Mouse (Mus musculus): ENCODE results near the gene Ripply3. TPM values are rescaled to one million over a fixed set of nuclear protein-coding genes. Genes with fewer than 3 reads are reported as not detected.

Gene Ripply3
- polyA plus RNA-seq (2015; fragmentation: Nextera tagmentation; extraction: Ambion mirVana): 4.7 and 5.0 TPM in 2 replicates

GRCm38 (mm10) chr16:94327781-94328711 lies at the start of gene Ripply3:
Ripply3 (plus strand) TSS chr16:94328420.

GRCm38 (mm10) chr16:94313229-94314030 lies 14.8 kb upstream of the Ripply3 start, which contains the start of gene Hlcs:
Hlcs (minus strand) TSS chr16:94313571.

GRCm38 (mm10) chr16:94370173-94370914 lies 42.1 kb downstream of the Ripply3 start, which contains the start of gene Ttc3:
Ttc3 (plus strand) TSS chr16:94370618.

GRCm38 (mm10) chr16:94371301-94371931 lies 43.2 kb downstream of the Ripply3 start, which contains the start of gene Pigp:
Pigp (minus strand) TSS chr16:94371842.

Other genes starting within 250 kb of the Ripply3 start
- 0.04 and 0.09 TPM in 2 replicates for gene Sim2, start 243.5 kb upstream of the Ripply3 start, polyA plus RNA-seq (2015; fragmentation: Nextera tagmentation; extraction: Ambion mirVana)
- 5.1 and 8.6 TPM in 2 replicates for gene Hlcs, start 14.8 kb upstream of the Ripply3 start, polyA plus RNA-seq (2015; fragmentation: Nextera tagmentation; extraction: Ambion mirVana)
- gene Ttc3, start 42.2 kb downstream of the Ripply3 start, polyA plus RNA-seq (2015; fragmentation: Nextera tagmentation; extraction: Ambion mirVana): 128 and 175 TPM in 2 replicates
- gene Pigp, start 43.4 kb downstream of the Ripply3 start, polyA plus RNA-seq (2015; fragmentation: Nextera tagmentation; extraction: Ambion mirVana): 358 and 476 TPM in 2 replicates
- 50.5 and 58.1 TPM in 2 replicates for gene Vps26c, start 198.4 kb downstream of the Ripply3 start, polyA plus RNA-seq (2015; fragmentation: Nextera tagmentation; extraction: Ambion mirVana)
- 5.0 and 6.8 TPM in 2 replicates for gene Dyrk1a, start 241.6 kb downstream of the Ripply3 start, polyA plus RNA-seq (2015; fragmentation: Nextera tagmentation; extraction: Ambion mirVana)